Mouse (Mus musculus): ENCODE measurements around the gene Cyp2b10.

The Cyp2b10 gene

DNA sequence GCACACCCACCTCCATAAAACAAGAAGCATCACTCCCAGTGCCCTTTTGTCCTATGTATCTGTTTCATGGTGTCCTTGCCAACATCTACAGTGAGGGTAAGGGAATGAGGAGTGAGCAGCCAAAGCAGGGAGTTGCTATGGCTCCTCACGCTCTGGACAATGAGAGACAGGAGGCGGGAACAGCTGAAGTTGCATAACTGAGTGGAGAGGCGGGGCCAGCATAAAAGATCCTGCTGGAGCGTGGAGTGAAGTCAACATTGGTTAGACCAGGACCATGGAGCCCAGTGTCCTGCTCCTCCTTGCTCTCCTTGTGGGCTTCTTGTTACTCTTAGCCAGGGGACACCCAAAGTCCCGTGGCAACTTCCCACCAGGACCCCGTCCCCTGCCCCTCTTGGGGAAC is at the start of gene Cyp2b10:
Cyp2b10 (plus strand) TSS at position 210 of the 400 bp plus-strand sequence.
- 72% methylated on average over 6 of the region's 6 CpGs for WGBS

- WGBS, result 9% methylated on average over 13 of the region's 13 CpGs
Measured at GRCm38 (mm10) chr7:25847722-25848443, 49.5 kb upstream of the Cyp2b10 start.

GRCm38 (mm10) chr7:25848444-25848812 is 49.0 kb upstream of the Cyp2b10 start:
- 19% methylated on average over 11 of the region's 11 CpGs for WGBS

DNA sequence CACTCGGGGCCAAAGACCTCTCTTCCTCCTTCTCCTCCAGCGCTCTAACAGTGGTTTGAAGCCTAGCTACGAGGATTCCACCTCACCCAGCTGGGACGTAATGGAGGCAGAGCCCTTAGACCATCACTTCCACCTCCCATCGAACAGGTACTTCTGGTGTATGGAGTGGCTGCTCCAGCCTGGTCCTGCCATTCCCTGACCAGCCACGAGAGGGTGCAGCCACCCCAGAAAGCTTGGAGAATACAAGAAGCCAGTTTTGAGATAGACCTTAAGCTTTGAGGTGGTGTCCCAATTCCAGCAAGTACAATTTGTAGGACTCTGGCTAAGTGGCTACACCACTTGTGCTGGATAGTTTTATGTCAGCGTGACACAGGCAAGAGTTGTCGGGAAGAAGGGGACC is 42.3 kb upstream of the Cyp2b10 start:
- WGBS, result 37% methylated on average over 8 of the region's 8 CpGs

DNA sequence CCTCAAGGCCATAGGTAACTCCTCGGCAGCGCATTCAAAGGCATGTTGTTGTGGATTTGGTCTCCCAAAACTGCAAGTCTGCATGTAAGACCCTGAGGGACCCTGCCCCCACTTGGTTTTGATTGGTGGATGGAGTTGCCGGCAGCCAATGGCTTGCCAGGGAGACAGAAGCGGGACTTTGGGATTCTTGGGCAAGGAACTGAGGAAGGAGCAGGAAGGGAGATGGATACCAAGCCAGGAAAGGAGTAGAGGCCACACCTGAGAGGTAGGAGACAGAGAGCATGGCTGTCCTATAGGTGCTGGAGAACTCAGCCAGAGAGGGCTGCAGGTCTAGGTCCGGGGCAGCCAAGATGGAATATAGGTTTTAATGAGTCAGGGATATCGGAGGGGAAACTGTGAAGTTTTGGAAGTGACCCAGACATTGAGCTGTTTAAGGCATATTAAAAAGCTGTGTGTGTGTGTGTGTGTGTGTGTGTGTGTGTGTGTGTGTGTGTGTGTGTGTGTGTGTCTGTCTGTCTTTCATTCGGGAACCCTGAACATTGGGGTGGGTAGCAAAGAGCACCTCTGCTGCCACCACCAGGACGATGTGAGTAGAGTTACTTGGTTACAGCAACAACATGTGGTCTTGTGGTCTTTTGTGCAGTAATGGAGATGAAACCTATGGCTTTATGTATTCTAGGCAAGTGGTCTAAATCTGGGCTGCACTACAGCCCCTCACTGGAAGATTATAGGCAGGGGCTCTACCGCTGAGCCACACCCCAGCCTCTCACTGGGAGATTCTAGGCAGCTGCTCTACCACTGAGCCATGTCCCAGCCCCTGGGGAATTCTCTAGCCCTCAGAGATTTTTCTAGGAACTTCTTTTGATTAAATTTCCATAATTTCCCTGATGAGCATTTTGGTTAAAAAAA is 37.2 kb upstream of the Cyp2b10 start:
- WGBS, result 26% methylated on average over 9 of the region's 9 CpGs

DNA sequence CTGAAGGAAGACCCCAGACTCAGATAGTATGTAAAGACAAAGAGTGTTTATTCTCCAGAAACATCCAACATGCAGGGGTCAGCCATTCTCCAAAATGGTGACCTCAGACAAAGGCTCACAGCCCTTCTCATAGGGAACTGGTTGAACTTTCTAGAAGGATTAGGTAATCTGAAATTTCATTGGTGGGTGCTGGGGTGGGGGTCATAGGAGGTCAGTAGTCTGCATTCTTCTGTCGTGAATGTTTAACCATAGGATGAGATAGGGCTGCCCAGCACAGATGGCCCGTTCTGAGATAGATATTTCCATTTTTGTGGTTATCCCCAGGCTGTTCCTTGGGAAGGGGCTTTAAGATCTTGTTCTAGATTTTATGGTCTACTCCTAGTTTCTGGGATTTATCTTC is 35.1 kb upstream of the Cyp2b10 start:
- 82% methylated on average over 2 of the region's 2 CpGs for WGBS

DNA sequence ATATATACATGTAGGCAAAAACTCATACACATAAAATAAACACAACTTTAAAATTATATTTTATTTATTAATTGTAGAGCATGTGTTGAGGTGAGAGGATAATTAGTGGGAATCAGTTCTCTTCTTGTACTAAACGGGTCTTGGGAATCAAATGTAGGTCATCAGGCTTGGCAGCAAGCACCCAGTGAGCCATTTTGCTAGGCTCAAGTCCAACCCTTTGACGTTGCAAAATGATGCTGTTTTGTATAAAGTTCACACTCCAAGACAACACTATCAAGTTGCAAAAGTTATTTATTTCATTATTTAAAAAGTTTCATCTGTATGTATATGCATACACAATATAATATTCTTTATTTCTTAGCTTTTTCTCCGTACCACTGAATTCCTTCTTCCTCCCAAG is 33.7 kb upstream of the Cyp2b10 start:
- WGBS, result 64% methylated on average over 3 of the region's 3 CpGs

GRCm38 (mm10) chr7:25864861-25865260 is 32.6 kb upstream of the Cyp2b10 start:
- 31% methylated on average over 5 of the region's 5 CpGs for WGBS

DNA sequence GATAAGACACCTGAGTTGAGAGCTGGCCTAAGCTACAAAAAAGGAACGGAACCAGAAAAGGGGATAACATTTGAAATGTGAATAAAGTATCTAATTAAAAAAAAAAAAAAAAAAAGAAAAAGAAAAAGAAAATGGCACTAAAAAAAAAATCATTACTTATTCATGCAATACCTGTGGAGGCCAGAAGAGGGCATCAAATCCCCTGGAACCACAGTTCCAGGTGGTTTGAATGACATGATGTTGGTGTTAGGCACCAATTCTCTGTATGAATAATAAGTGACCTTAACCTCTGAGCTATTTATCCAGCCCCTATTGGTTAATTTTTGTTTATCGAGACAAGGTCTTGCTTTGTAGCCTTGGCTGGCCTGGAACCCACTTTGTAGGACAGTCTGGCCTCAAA is 27.6 kb upstream of the Cyp2b10 start:
- WGBS, result 80% methylated on average over 2 of the region's 2 CpGs

DNA sequence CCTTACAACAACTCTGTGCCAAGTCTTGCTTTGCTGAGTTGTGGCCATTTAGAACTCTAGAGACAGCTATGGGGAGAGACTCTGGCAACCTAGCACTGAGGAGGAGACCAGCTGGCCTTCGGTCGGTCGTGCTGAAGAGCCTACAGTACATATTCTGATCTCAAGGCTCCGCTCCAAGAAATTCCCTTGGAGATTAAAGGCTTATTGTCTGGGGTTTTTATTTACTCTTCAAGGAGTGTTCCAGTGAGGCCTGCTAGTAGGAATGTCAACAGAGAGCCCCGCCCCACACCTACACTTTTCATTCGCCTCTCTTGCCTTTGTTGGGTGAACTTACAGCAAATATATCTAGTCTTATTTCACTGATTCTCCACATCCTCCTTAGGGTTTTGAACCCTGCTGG is 18.7 kb upstream of the Cyp2b10 start:
- 42% methylated on average over 6 of the region's 6 CpGs for WGBS

- 6% methylated on average over 7 of the region's 7 CpGs for WGBS
Measured at GRCm38 (mm10) chr7:25880721-25881120, 16.7 kb upstream of the Cyp2b10 start.

GRCm38 (mm10) chr7:25884272-25884671 is 13.1 kb upstream of the Cyp2b10 start:
- 89% methylated on average over 1 of the region's 1 CpGs for WGBS

DNA sequence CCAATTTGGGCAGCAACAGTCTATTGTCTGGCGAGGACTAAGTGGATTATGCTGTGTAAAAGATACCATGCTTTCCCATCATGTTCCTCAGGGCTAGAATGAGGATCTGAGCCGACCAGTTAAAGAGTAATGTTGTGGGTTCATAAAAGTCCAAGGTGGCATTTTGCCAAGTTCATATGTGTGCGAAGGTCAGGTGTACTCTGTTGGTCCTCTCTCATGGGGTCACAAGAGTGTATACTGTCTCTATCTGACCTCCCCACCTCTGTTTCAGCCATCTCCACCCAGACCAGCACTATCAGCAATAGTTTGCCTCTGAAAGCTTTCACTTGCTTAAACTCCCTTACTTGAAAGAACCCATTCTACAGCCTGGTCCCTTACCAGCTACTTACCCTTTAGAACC is 9.7 kb upstream of the Cyp2b10 start:
- WGBS, result 74% methylated on average over 3 of the region's 3 CpGs

DNA sequence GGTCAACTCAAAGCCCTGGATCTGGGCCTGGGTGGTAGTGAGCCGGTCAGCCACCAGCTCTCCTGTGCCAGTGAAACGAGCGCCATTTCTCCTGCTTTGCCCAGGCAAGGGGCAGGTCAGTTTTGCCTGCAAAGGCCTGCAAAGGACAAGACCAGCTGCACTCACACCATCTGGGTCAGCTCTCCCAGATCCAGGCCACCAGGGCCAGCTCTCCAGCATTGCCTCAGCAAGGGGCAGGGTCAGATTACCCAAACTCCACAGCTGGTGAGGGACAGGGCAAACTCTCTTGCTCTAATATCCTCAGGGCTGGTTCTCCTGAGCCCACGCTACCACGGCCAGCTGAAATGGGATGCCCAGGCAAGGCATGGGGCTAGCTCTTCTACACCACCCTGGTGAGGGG is 4.3 kb upstream of the Cyp2b10 start:
- 81% methylated on average over 5 of the region's 5 CpGs for WGBS

GRCm38 (mm10) chr7:25895162-25895561 is 2.3 kb upstream of the Cyp2b10 start:
- WGBS, result 62% methylated on average over 1 of the region's 1 CpGs

DNA sequence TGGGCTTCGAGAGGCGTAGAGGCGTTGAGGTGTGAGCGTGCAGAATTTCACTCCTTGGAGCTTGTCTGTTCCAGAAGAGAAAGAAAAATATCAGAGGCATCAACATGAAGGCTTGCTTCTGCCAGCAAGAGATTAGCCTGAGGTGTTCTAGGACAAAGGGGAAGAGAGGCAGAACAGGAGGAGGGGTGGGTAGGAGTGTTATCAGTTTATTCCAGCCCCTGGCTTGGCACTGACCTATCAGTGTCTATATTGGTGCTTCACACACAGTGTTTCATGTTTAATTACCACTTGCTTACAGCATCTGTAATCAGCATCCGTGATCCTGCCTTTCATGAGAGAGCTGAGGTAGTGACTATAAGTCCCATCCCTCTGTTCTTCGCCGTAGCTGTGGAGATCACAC is 644 bp downstream of the Cyp2b10 start:
- 89% methylated on average over 7 of the region's 7 CpGs for WGBS

GRCm38 (mm10) chr7:25902061-25902690 is 4.8 kb downstream of the Cyp2b10 start:
- 59% methylated on average over 8 of the region's 8 CpGs for WGBS

DNA sequence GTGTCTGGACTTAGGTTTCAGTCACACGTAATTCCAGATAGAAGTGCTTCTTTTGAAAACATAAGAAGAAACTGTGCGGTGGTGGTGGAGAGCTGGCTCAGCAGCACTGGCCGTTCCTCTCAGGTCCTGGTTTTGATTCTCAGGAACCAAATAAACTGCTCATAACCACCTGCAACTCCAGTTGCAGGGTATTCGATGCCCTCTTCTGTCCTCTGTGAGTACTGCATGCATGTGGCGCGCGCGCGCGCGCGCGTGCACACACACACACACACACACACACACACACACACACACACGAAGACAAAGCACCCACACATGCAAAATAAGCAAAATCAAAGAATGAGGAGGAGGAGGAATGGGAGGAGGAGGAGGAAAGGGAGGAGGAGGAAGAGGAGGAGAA is 5.7 kb downstream of the Cyp2b10 start:
- 37% methylated on average over 14 of the region's 14 CpGs for whole genome bisulfite sequencing

DNA sequence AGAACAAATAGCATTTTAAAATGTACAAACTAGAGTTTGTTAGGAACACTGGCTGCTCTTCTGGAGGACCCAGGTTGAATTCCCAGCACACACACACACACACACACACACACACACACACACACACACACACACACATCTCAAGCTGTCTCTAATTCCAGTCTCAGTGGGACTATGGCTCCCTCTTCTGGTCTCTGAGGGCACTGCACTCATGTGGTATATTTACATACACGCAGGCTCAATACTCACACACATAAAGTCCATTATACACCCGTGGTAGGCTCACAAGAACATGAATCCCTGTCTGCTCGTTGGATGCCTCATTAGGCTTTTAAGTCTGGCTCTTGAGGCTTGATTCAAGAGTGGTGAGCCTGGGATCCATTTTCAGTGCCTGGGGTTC is 6.6 kb downstream of the Cyp2b10 start:
- WGBS, result 46% methylated on average over 3 of the region's 3 CpGs

- WGBS, result 72% methylated on average over 10 of the region's 10 CpGs
Measured at GRCm38 (mm10) chr7:25904489-25904888, 7.1 kb downstream of the Cyp2b10 start.

GRCm38 (mm10) chr7:25907380-25907779 is 10.0 kb downstream of the Cyp2b10 start:
- WGBS, result 69% methylated on average over 6 of the region's 6 CpGs

GRCm38 (mm10) chr7:25910046-25910445 is 12.6 kb downstream of the Cyp2b10 start:
- 69% methylated on average over 2 of the region's 2 CpGs for WGBS

DNA sequence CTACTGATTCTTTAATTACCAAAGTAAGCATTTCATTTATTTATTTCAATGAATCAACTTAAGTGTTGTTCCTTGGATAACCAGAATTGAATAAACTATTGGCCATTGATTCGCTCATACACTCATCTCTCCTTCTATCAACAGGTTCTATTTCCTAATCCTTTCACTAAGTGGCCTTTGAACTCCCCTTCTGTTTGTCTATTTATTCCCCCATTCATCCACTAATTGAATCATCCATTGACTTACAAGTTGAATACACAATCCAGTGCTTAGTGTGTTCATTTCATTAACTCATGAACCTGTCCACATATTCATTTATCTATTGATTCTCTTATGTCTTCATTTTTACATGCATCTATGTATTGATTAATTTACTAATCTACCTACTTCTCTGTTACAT is 18.7 kb downstream of the Cyp2b10 start:
- 76% methylated on average over 1 of the region's 1 CpGs for WGBS
